Mouse (Mus musculus): Measurements from ENCODE around the gene Slx1b. TPM values are rescaled to one million over a fixed set of nuclear protein-coding genes. Genes with fewer than 3 reads are reported as not detected.

Slx1b gene
- polyA plus RNA-seq, 1 experiment from 2014 or later, result 10.4 TPM

GRCm38 (mm10) chr7:126715679-126716078, 20.1 kb upstream of the Slx1b start:
- Histone ChIP-seq H3K4me2 (replicated peaks; ENCODE audit: low read depth, low read length) (no peak overlapping the region), H3K36me3 (ENCODE audit: insufficient read depth, low read length) (no peaks in the 10 kb centered on the region), H3K27ac (ENCODE audit: low read length) (no peak overlapping the region), H3K9me3 (ENCODE audit: low read length) (no peaks in the 10 kb centered on the region), H3K4me3 (ENCODE audit: low read depth, low read length) (no peak overlapping the region), H3K4me1 (ENCODE audit: insufficient read depth, low read depth, low read length) (no peaks in the 10 kb centered on the region), H3K27me3 (replicated peaks; ENCODE audit: insufficient read depth, low read length) (no peaks in the 10 kb centered on the region), H3K9ac (replicated peaks; ENCODE audit: low read depth) (no peak overlapping the region)
- ATAC-seq (no peak), DNase-seq (ENCODE audit: low spot score) (no peak)
- TF ChIP-seq CTCF (IDR thresholded peaks at IDR 0.05) (no peak), EP300 (IDR thresholded peaks at IDR 0.05) (no peak)
- WGBS, result 76% methylated on average over 4 of the region's 4 CpGs

GRCm38 (mm10) chr7:126711910-126712309, 16.3 kb upstream of the Slx1b start:
- no peaks in the 10 kb centered on the region for H3K27me3 ChIP-seq (replicated peaks; ENCODE audit: insufficient read depth, low read length)
- H3K4me3 ChIP-seq (ENCODE audit: low read depth, low read length), result no peak overlapping the region
- WGBS, result 74% methylated on average over 3 of the region's 3 CpGs
- no peaks in the 10 kb centered on the region for H3K4me1 ChIP-seq (ENCODE audit: insufficient read depth, low read depth, low read length)
- H3K4me2 ChIP-seq (replicated peaks; ENCODE audit: low read depth, low read length), result no peak overlapping the region
- H3K27ac ChIP-seq (ENCODE audit: low read length), result no peak overlapping the region
- H3K9ac ChIP-seq (replicated peaks; ENCODE audit: low read depth), result no peak overlapping the region
- TF ChIP-seq CTCF (IDR thresholded peaks at IDR 0.05) (no peak), EP300 (IDR thresholded peaks at IDR 0.05) (no peak)
- H3K9me3 ChIP-seq (ENCODE audit: low read length), result no peaks in the 10 kb centered on the region
- ATAC-seq, result no peak
- no peak for DNase-seq (ENCODE audit: low spot score)
- no peaks in the 10 kb centered on the region for H3K36me3 ChIP-seq (ENCODE audit: insufficient read depth, low read length)

- Histone ChIP-seq H3K27ac (ENCODE audit: low read length) (no peak overlapping the region), H3K4me3 (ENCODE audit: low read depth, low read length) (no peak overlapping the region), H3K27me3 (replicated peaks; ENCODE audit: insufficient read depth, low read length) (no peaks in the 10 kb centered on the region), H3K9me3 (ENCODE audit: low read length) (no peaks in the 10 kb centered on the region), H3K4me2 (replicated peaks; ENCODE audit: low read depth, low read length) (no peak overlapping the region), H3K9ac (replicated peaks; ENCODE audit: low read depth) (no peak overlapping the region), H3K36me3 (ENCODE audit: insufficient read depth, low read length) (no peaks in the 10 kb centered on the region), H3K4me1 (ENCODE audit: insufficient read depth, low read depth, low read length) (no peaks in the 10 kb centered on the region; the same call in 1 of the 2 replicates)
- DNase-seq (ENCODE audit: low spot score), result no peak
- 60% methylated on average over 4 of the region's 4 CpGs for WGBS
- TF ChIP-seq CTCF (IDR thresholded peaks at IDR 0.05) (no peak), EP300 (IDR thresholded peaks at IDR 0.05) (no peak)
- ATAC-seq, result no peak
Observed at GRCm38 (mm10) chr7:126710266-126710665, 14.7 kb upstream of the Slx1b start.

GRCm38 (mm10) chr7:126708175-126708952, 12.8 kb upstream of the Slx1b start:
- Histone ChIP-seq H3K4me2 (replicated peaks; ENCODE audit: low read depth, low read length) (no peak overlapping the region), H3K4me1 (ENCODE audit: insufficient read depth, low read depth, low read length) (peaks cover 4% of the 10 kb centered on the region), H3K27ac (ENCODE audit: low read length) (no peak overlapping the region), H3K9ac (replicated peaks; ENCODE audit: low read depth) (no peak overlapping the region), H3K27me3 (replicated peaks; ENCODE audit: insufficient read depth, low read length) (0 out of 2 replicates have a peak, but pooled peaks cover 10% of the 10 kb centered on the region), H3K9me3 (ENCODE audit: low read length) (no peaks in the 10 kb centered on the region), H3K36me3 (ENCODE audit: insufficient read depth, low read length) (no peaks in the 10 kb centered on the region), H3K4me3 (ENCODE audit: low read depth, low read length) (no peak overlapping the region)
- TF ChIP-seq EP300 (IDR thresholded peaks at IDR 0.05), result no peak
- no peak for TF ChIP-seq CTCF (IDR thresholded peaks at IDR 0.05)
- ATAC-seq (no peak), DNase-seq (ENCODE audit: low spot score) (no peak)
- 76% methylated on average over 10 of the region's 10 CpGs for WGBS

GRCm38 (mm10) chr7:126707442-126708174, 12.0 kb upstream of the Slx1b start, which contains the start of gene Coro1a:
Gene Coro1a, minus strand, starts transcription at chr7:126707787.
- 75% methylated on average over 19 of the region's 19 CpGs for WGBS

More at GRCm38 (mm10) chr7:126707442-126708174, 12.0 kb upstream of the Slx1b start, which contains the start of gene Coro1a:
- ATAC-seq (no peak), DNase-seq (ENCODE audit: low spot score) (no peak)
- H3K4me3 ChIP-seq (ENCODE audit: low read depth, low read length), result no peak within 1 kb of the TSS
- H3K36me3 ChIP-seq (ENCODE audit: insufficient read depth, low read length), result no peaks in the 10 kb centered on the region
- H3K9me3 ChIP-seq (ENCODE audit: low read length), result no peaks in the 10 kb centered on the region
- H3K4me2 ChIP-seq (replicated peaks; ENCODE audit: low read depth, low read length), result no peak within 1 kb of the TSS
- H3K4me1 ChIP-seq (ENCODE audit: insufficient read depth, low read depth, low read length), result peaks cover 4% of the 10 kb centered on the region
- TF ChIP-seq CTCF (IDR thresholded peaks at IDR 0.05) (no peak), EP300 (IDR thresholded peaks at IDR 0.05) (no peak)
- no peak within 1 kb of the TSS for H3K27ac ChIP-seq (ENCODE audit: low read length)
- no peak within 1 kb of the TSS for H3K9ac ChIP-seq (replicated peaks; ENCODE audit: low read depth)
- 0 out of 2 replicates have a peak, but pooled peaks cover 12% of the 10 kb centered on the region for H3K27me3 ChIP-seq (replicated peaks; ENCODE audit: insufficient read depth, low read length)
